Mouse (Mus musculus) CH12.LX (cell line): ENCODE data around the gene Ctnna3. TPM values are rescaled to one million over a fixed set of nuclear protein-coding genes. Genes with fewer than 3 reads are reported as not detected.

ENCODE experiments used
- DNase-seq: peaks from one replicate; pipeline ENCODE4 v3.0.0-alpha.2; 2013; ENCODE audit errors: extremely low read depth
- H3K27ac ChIP-seq: 2 replicates; pipeline ENCODE4 v1.5.1; 2012; ENCODE audit warnings: low read depth, mild to moderate bottlenecking, control low read depth, moderate library complexity; ENCODE audit not compliant: insufficient read depth
- H3K27me3 ChIP-seq: replicated peaks from 2 replicates; pipeline ENCODE3; 2012; ENCODE audit warnings: inconsistent platforms
- H3K36me3 ChIP-seq, 2 experiments: replicated peaks in 1 of 2; 2 replicates each; pipeline versions ENCODE3 to v1.6.1; 2012; ENCODE audit warnings: inconsistent platforms in 1 of 2, low read length in 1 of 2, mild to moderate bottlenecking in 1 of 2, mixed read lengths in 1 of 2, moderate library complexity in 1 of 2; ENCODE audit not compliant: control insufficient read depth in 1 of 2, insufficient read depth in 1 of 2
- H3K4me1 ChIP-seq, 2 experiments: 2 replicates each; pipeline ENCODE4 v1.6.1; 2012; ENCODE audit warnings: inconsistent platforms in 1 of 2, moderate library complexity in 1 of 2; ENCODE audit not compliant: insufficient read depth in 2 of 2, control insufficient read depth in 1 of 2
- H3K4me2 ChIP-seq: 2 replicates; pipeline ENCODE4 v1.6.1; 2012; ENCODE audit warnings: low read depth, mild to moderate bottlenecking, control low read depth; ENCODE audit not compliant: poor library complexity, insufficient read depth, severe bottlenecking
- H3K4me3 ChIP-seq, 3 experiments: fragments of 150-350 bp in 1 of 3; sonication (generic) in 1 of 3; replicated peaks in 1 of 3; 2 replicates each; pipeline versions ENCODE3 to v1.5.1; 2011 to 2012; ENCODE audit warnings: low read depth in 2 of 3, low read length in 2 of 3, mild to moderate bottlenecking in 2 of 3, moderate library complexity in 2 of 3, control low read depth in 1 of 3, improper control_type of control experiment in 1 of 3, inconsistent platforms in 1 of 3, mixed read lengths in 1 of 3; ENCODE audit not compliant: poor library complexity in 1 of 3
- H3K79me2 ChIP-seq: replicated peaks from 2 replicates; pipeline ENCODE4 v1.6.1; 2012; ENCODE audit warnings: mild to moderate bottlenecking, moderate library complexity; ENCODE audit not compliant: control insufficient read depth, poor library complexity, insufficient read depth, severe bottlenecking; ENCODE audit errors: extremely low read depth
- H3K9ac ChIP-seq: 2 replicates; pipeline ENCODE4 v1.6.1; 2012; ENCODE audit warnings: low read depth, mild to moderate bottlenecking, control low read depth, moderate library complexity; ENCODE audit not compliant: insufficient read depth
- H3K9me3 ChIP-seq: replicated peaks from 2 replicates; pipeline ENCODE3; 2012; ENCODE audit warnings: low read length, inconsistent platforms, mixed read lengths
- CTCF ChIP-seq, 2 experiments: IDR thresholded peaks in 1 of 2; conservative IDR thresholded peaks in 1 of 2; 2 replicates each; pipeline ENCODE4 v1.5.1; 2011 to 2012; ENCODE audit warnings: low read depth in 2 of 2, low read length in 2 of 2, improper control_type of control experiment in 1 of 2, inconsistent platforms in 1 of 2, mild to moderate bottlenecking in 1 of 2, moderate library complexity in 1 of 2
- E2F4 ChIP-seq: IDR thresholded peaks from 2 replicates; pipeline ENCODE4 v1.6.1; 2011; ENCODE audit warnings: low read depth, low read length, improper control_type of control experiment; ENCODE audit not compliant: insufficient replicate concordance
- ETS1 ChIP-seq: conservative IDR thresholded peaks from 2 replicates; pipeline ENCODE4 v1.6.1; 2012; ENCODE audit warnings: low read depth, mild to moderate bottlenecking, inconsistent platforms, low read length, improper control_type of control experiment, moderate library complexity
- HCFC1 ChIP-seq: IDR thresholded peaks from 2 replicates; pipeline ENCODE4 v1.6.1; 2012; ENCODE audit warnings: low read depth, mild to moderate bottlenecking, inconsistent platforms, low read length, improper control_type of control experiment
- JUND ChIP-seq: conservative IDR thresholded peaks from 2 replicates; pipeline ENCODE4 v1.6.1; 2011; ENCODE audit warnings: low read depth, low read length, improper control_type of control experiment
- MAFK ChIP-seq: IDR thresholded peaks from 2 replicates; pipeline ENCODE4 v1.6.1; 2011; ENCODE audit warnings: low read length, improper control_type of control experiment; ENCODE audit not compliant: insufficient replicate concordance
- MAX ChIP-seq: IDR thresholded peaks from 2 replicates; pipeline ENCODE4 v1.6.1; 2011; ENCODE audit warnings: low read length, improper control_type of control experiment
- MEF2A ChIP-seq: IDR thresholded peaks from 2 replicates; pipeline ENCODE4 v1.6.1; 2014; ENCODE audit warnings: low read depth, mild to moderate bottlenecking, inconsistent platforms, low read length, improper control_type of control experiment, borderline replicate concordance
- NRF1 ChIP-seq: IDR thresholded peaks from 2 replicates; pipeline ENCODE4 v1.6.1; 2014; ENCODE audit warnings: low read depth, mild to moderate bottlenecking, inconsistent platforms, low read length, improper control_type of control experiment, moderate library complexity
- PAX5 ChIP-seq: IDR thresholded peaks from 2 replicates; pipeline ENCODE4 v1.6.1; 2012; ENCODE audit warnings: low read length, inconsistent platforms, mixed read lengths
- POLR2A ChIP-seq: IDR thresholded peaks from 2 replicates; pipeline ENCODE4 v1.6.1; 2011; ENCODE audit warnings: low read depth, mild to moderate bottlenecking, improper control_type of control experiment, low read length
- POLR2AphosphoS2 ChIP-seq: IDR thresholded peaks from 2 replicates; pipeline ENCODE4 v1.6.1; 2011; ENCODE audit warnings: low read depth, low read length, improper control_type of control experiment
- SIN3A ChIP-seq: IDR thresholded peaks from 2 replicates; pipeline ENCODE4 v1.6.1; 2012; ENCODE audit warnings: low read length, improper control_type of control experiment, inconsistent platforms
- TCF12 ChIP-seq: IDR thresholded peaks from 2 replicates; pipeline ENCODE4 v1.6.1; 2014; ENCODE audit warnings: low read depth, mild to moderate bottlenecking, inconsistent platforms, low read length, improper control_type of control experiment
- USF1 ChIP-seq: IDR thresholded peaks from 2 replicates; pipeline ENCODE4 v1.6.1; 2014; ENCODE audit warnings: low read depth, mild to moderate bottlenecking, inconsistent platforms, low read length, improper control_type of control experiment
- USF2 ChIP-seq: conservative IDR thresholded peaks from 2 replicates; pipeline ENCODE4 v1.6.1; 2011; ENCODE audit warnings: low read depth, low read length, improper control_type of control experiment
- ZC3H11A ChIP-seq: IDR thresholded peaks from 2 replicates; pipeline ENCODE4 v1.6.1; 2012; ENCODE audit warnings: low read depth, mild to moderate bottlenecking, inconsistent platforms, low read length, improper control_type of control experiment
- ZKSCAN1 ChIP-seq: IDR thresholded peaks from 2 replicates; pipeline ENCODE4 v1.6.1; 2012; ENCODE audit warnings: low read depth, inconsistent platforms, low read length, improper control_type of control experiment, borderline replicate concordance
- ZMIZ1 ChIP-seq: IDR thresholded peaks from 2 replicates; pipeline ENCODE4 v1.6.1; 2012; ENCODE audit warnings: low read depth, mild to moderate bottlenecking, inconsistent platforms, low read length, improper control_type of control experiment
- ZNF384 ChIP-seq: IDR thresholded peaks from 2 replicates; pipeline ENCODE4 v1.6.1; 2012; ENCODE audit warnings: low read depth, low read length, improper control_type of control experiment, inconsistent platforms
- dilution Hi-C: fragments of 300-500 bp; cut with MboI; formaldehyde crosslinking; loops from 2 replicates; pipeline ENCODE4 v1.14.3; 2020; ENCODE audit warnings: low sequenced_read_pairs; ENCODE audit not compliant: extremely low pct_unique_long_range_greater_than_20kb, extremely low pct_ligation_motif_present
- in situ Hi-C: fragments of 300-500 bp; cut with MboI; formaldehyde crosslinking; loops from 3 replicates; pipeline ENCODE4 v1.14.3; 2019; ENCODE audit warnings: low sequenced_read_pairs, low pct_ligation_motif_present, low pct_unique_long_range_greater_than_20kb, mixed read lengths
- polyA plus RNA-seq: library from polyadenylated mRNA; unstranded; fragments of >175 nt; gene quantifications from 2 replicates; pipeline ENCODE4 v1.2.1, GENCODE M21; 2012; ENCODE audit warnings: low read depth; ENCODE audit not compliant: insufficient read length
- total RNA-seq, 2 experiments: library from RNA; depleted of rRNA; stranded (reverse); fragments of 300-350 nt in 1 of 2; fragments of >200 nt in 1 of 2; gene quantifications; 2 replicates each; pipeline ENCODE4 v1.2.3; 2012 to 2014

The Ctnna3 gene
- total and polyA plus RNA-seq, 3 experiments, result 0.09 TPM; not detected in 2

DNA sequence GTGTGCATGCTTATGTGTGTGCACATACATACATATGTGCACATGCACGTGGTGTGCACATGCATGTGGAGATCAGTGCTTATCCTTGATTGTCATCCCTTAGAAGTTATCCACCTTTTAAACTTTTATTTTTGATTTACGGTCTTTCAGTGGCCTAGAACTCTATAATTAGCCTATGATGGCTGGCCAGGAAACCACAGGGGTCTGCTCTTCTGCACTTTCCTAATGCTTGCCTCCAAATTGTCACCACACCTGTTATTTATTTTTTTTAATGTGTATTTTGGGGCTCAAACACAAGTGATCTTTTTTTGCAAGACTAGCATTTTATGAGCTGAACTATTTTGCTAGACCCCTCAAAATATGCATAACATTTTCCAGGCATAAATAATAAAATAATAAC is 1214.1 kb downstream of the Ctnna3 start:
- Histone ChIP-seq H3K9me3 (peaks cover 29% of the 10 kb centered on the region), H3K9ac (no peak overlapping the region), H3K27ac (no peak overlapping the region), H3K4me2 (no peak overlapping the region), H3K79me2 (no peaks in the 10 kb centered on the region), H3K27me3 (no peaks in the 10 kb centered on the region), H3K4me3 (no peak overlapping the region), H3K36me3 (no peaks in the 10 kb centered on the region), H3K4me1 (no peaks in the 10 kb centered on the region)
- DNase-seq, result no peak
- in situ Hi-C loops (no loop called here), dilution Hi-C loops (no loop called here)
- TF ChIP-seq POLR2AphosphoS2, result no peak
- TF ChIP-seq ZKSCAN1, result no peak
- no peak for TF ChIP-seq HCFC1
- TF ChIP-seq MAFK, result no peak
- TF ChIP-seq TCF12, result no peak
- TF ChIP-seq PAX5, result no peak
- TF ChIP-seq USF1, result no peak
- no peak for TF ChIP-seq ZNF384

DNA sequence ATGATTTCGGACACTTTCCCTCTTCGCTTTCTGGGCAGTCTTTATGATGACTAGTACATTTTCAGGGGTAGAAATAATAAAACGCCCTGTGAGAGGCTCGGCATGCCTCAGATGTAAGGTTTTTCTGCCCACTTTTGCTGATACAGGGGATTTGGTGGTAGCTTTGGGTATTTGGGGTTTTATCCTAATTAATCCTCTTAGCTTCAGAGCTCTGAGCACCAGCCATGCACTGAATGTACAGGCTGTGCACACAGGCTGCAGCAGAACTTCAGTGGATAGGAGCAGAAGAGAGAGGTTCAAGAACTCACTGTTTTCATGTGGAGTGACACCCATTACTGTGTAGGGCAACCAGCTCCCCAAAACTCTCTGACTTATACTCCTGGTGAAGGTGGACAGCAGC is 1231.3 kb downstream of the Ctnna3 start:
- H3K36me3 ChIP-seq, result no peaks in the 10 kb centered on the region
- no peak overlapping the region for H3K9ac ChIP-seq
- no peak overlapping the region for H3K4me2 ChIP-seq
- DNase-seq, result no peak
- no peak for TF ChIP-seq ZC3H11A
- TF ChIP-seq SIN3A, result no peak
- no peak for TF ChIP-seq JUND
- no peak for TF ChIP-seq NRF1
- no peak for TF ChIP-seq USF2
- TF ChIP-seq POLR2A, result no peak
- TF ChIP-seq PAX5, result no peak
- TF ChIP-seq MEF2A, result no peak
- no peak for TF ChIP-seq CTCF (conservative IDR thresholded peaks at IDR 0.05 in 1 of 2, IDR thresholded peaks at IDR 0.05 in 1 of 2; ENCODE audit: low read depth in 2 of 2, low read length in 2 of 2)
- TF ChIP-seq MAX, result no peak
- TF ChIP-seq ETS1, result no peak
- no peak for TF ChIP-seq ZNF384
- TF ChIP-seq E2F4, result no peak
- TF ChIP-seq ZKSCAN1, result no peak
- no peak for TF ChIP-seq ZMIZ1
- no peaks in the 10 kb centered on the region for H3K4me1 ChIP-seq
- H3K27ac ChIP-seq, result no peak overlapping the region
- H3K79me2 ChIP-seq, result no peaks in the 10 kb centered on the region
- H3K4me3 ChIP-seq, result no peak overlapping the region
- peaks cover 18% of the 10 kb centered on the region for H3K9me3 ChIP-seq
- in situ Hi-C loops, result no loop called here
- no peaks in the 10 kb centered on the region for H3K27me3 ChIP-seq
- dilution Hi-C loops, result no loop called here
